Mouse (Mus musculus) embryonic fibroblast, embryonic 13.5 days (primary cell): Measurements from ENCODE around the gene Fbxo34.

ENCODE experiments used
- CTCF ChIP-seq: IDR thresholded peaks from 2 replicates; pipeline ENCODE4 v1.5.1; 2011; ENCODE audit warnings: mild to moderate bottlenecking, control low read depth, low read length, moderate library complexity, borderline replicate concordance; ENCODE audit not compliant: insufficient read depth
- POLR2A ChIP-seq: IDR thresholded peaks from 2 replicates; pipeline ENCODE4 v1.6.1; 2011; ENCODE audit warnings: low read depth, mild to moderate bottlenecking, control low read depth, low read length, moderate library complexity

- TF ChIP-seq CTCF = no peak
- TF ChIP-seq POLR2A = no peak
Observed at GRCm38 (mm10) chr14:47483099-47483498, 32.9 kb downstream of the Fbxo34 start.
